In genomic region chr2:92381161-92381560, GRCm38 (mm10) we compare ENCODE assay signal across 22 mouse cellular contexts. TPM values are rescaled to one million over a fixed set of nuclear protein-coding genes. Genes with fewer than 3 reads are reported as not detected.
DNase-seq lines count a peak whose midpoint lies in the region; ATAC-seq and TF ChIP-seq lines count a peak whose summit lies in the region.
"Had no signal": no experiment of that assay in that cellular context is flagged by ENCODE, and none has a peak within 500 bp of the region (broad histone marks: within the 10 kb centered on the region; RNA-seq: fewer than 3 reads in every experiment).

No protein-coding gene starts in this region.

- no peak overlapping the region for H3K4me2 ChIP-seq in neural tube, embryonic 13.5 days
- H3K4me2 ChIP-seq: embryonic facial prominence, embryonic 15.5 days; hindbrain, embryonic 12.5 days had no signal

- DNase-seq in cerebellum, adult 2 months, result no peak
- DNase-seq in kidney, adult 2 months, result peak; percentile 18
- DNase-seq in kidney, adult 8-10 months, result no peak
- peak; percentile 45 to 60 for DNase-seq in kidney, postnatal 4 days
- no peak for DNase-seq in kidney, adult 9 months
- no peak for DNase-seq in neural tube, embryonic 10.5 days (ENCODE audit: extremely low spot score, low spot score)
- DNase-seq: adrenal gland, postnatal 10 days; B cell, adult 2 months; embryo, embryonic 11 days; gastrocnemius, adult 2 months; gastrocnemius, postnatal 25 days; heart, postnatal 10 days; heart, postnatal 4 days had no signal

- TF ChIP-seq POLR2A in cerebellum, adult 2 months (IDR thresholded peaks at IDR 0.05; ENCODE audit: borderline replicate concordance, insufficient read depth, low read length), result no peak
- TF ChIP-seq POLR2A in kidney, adult 2 months (IDR thresholded peaks at IDR 0.05; ENCODE audit: low read depth, low read length), result no peak

- 51% methylated on average over 5 of the region's 5 CpGs for WGBS in cerebellum, adult 2 months
- 79% methylated on average over 5 of the region's 5 CpGs for WGBS in kidney, adult 2 months
- WGBS in neural tube, embryonic 13.5 days, result 93% methylated on average over 5 of the region's 5 CpGs

- H3K27ac ChIP-seq in cerebellum, adult 2 months (ENCODE audit: insufficient read depth, low read length), result peak overlapping the region; percentile 36
- H3K27ac ChIP-seq in kidney, adult 2 months (ENCODE audit: insufficient read depth, low read depth, low read length), result no peak overlapping the region
- H3K27ac ChIP-seq in neural tube, embryonic 13.5 days (replicated peaks), result 0 out of 2 replicates have a peak overlapping the region, but pooled peaks have one; percentile 4
- H3K27ac ChIP-seq: embryonic facial prominence, embryonic 15.5 days; gastrocnemius, adult 2 months; hindbrain, embryonic 12.5 days had no signal

- peaks cover 63% of the 10 kb centered on the region for H3K4me1 ChIP-seq in cerebellum, adult 2 months (ENCODE audit: control insufficient read depth, insufficient read depth, low read length)
- 0 out of 2 replicates have a peak, but pooled peaks cover 3% of the 10 kb centered on the region for H3K4me1 ChIP-seq in kidney, adult 2 months (ENCODE audit: control insufficient read depth, insufficient read depth, low read length)
- H3K4me1 ChIP-seq in neural tube, embryonic 13.5 days (replicated peaks), result peaks cover 9% of the 10 kb centered on the region

- no peak overlapping the region for H3K9ac ChIP-seq in neural tube, embryonic 13.5 days
- H3K9ac ChIP-seq: embryonic facial prominence, embryonic 15.5 days; hindbrain, embryonic 12.5 days had no signal

- H3K9me3 ChIP-seq in neural tube, embryonic 13.5 days, result no peaks in the 10 kb centered on the region
- H3K9me3 ChIP-seq: embryonic facial prominence, embryonic 15.5 days; forebrain, embryonic 10.5 days; G1E; hindbrain, embryonic 12.5 days had no signal

- H3K4me3 ChIP-seq in cerebellum, adult 2 months (replicated peaks; ENCODE audit: insufficient read depth, low read depth, low read length), result no peak overlapping the region
- H3K4me3 ChIP-seq in kidney, adult 2 months (ENCODE audit: insufficient read depth, low read depth, low read length), result no peak overlapping the region
- H3K4me3 ChIP-seq in neural tube, embryonic 13.5 days, result no peak overlapping the region
- H3K4me3 ChIP-seq: embryonic facial prominence, embryonic 15.5 days; erythroblast, embryonic 14.5 days; forebrain, embryonic 10.5 days; gastrocnemius, adult 2 months; hindbrain, embryonic 12.5 days had no signal

- H3K36me3 ChIP-seq in kidney, adult 2 months (ENCODE audit: control insufficient read depth, insufficient read depth, low read length), result peaks cover 3% of the 10 kb centered on the region; the same call in 1 of the 2 replicates
- peaks cover 92% of the 10 kb centered on the region for H3K36me3 ChIP-seq in neural tube, embryonic 13.5 days

- no peak for ATAC-seq in cerebellum, adult (ENCODE audit: insufficient number of reproducible peaks, low FRiP score, low TSS enrichment)
- no peak for ATAC-seq in neural tube, embryonic 13.5 days (ENCODE audit: low read depth)
- ATAC-seq: CD4-positive, CD25-positive, alpha-beta regulatory T cell, adult 4 months; forebrain, embryonic 14.5 days had no signal

- H3K27me3 ChIP-seq in cerebellum, adult 2 months (ENCODE audit: control insufficient read depth, insufficient read depth, low read length), result no peaks in the 10 kb centered on the region
- no peaks in the 10 kb centered on the region for H3K27me3 ChIP-seq in kidney, adult 2 months (replicated peaks; ENCODE audit: control insufficient read depth, insufficient read depth, low read length)
- no peaks in the 10 kb centered on the region for H3K27me3 ChIP-seq in neural tube, embryonic 13.5 days
- H3K27me3 ChIP-seq: embryonic facial prominence, embryonic 15.5 days; hindbrain, embryonic 12.5 days had no signal

- no peak for TF ChIP-seq CTCF in cerebellum, adult 2 months (IDR thresholded peaks at IDR 0.05; ENCODE audit: borderline replicate concordance, insufficient read depth, low read depth, low read length)
- no peak for TF ChIP-seq CTCF in kidney, adult 2 months (conservative IDR thresholded peaks at IDR 0.05; ENCODE audit: insufficient read depth, insufficient read length, low read depth, low read length)

RNA-seq across cellular contexts. Expression of gene 1700029I15Rik, which starts 1.2 kb away (rescaled TPM):
- polyA plus RNA-seq in cerebellum, adult 2 months (2012; rRNA removed), result 6.4 and 6.9 TPM in 2 replicates
- polyA plus RNA-seq in kidney, adult 2 months (2012; rRNA removed), result 4.3 and 5.3 TPM in 2 replicates
- 6.4 TPM in 2 replicates for polyA plus RNA-seq in neural tube, embryonic 13.5 days (2015; fragmentation: Nextera tagmentation; extraction: Ambion mirVana)

RNA-seq across cellular contexts. Expression of gene Large2, which starts 6.5 kb away (rescaled TPM):
- polyA plus RNA-seq in cerebellum, adult 2 months (2012; rRNA removed), result 0.62 and 1.4 TPM in 2 replicates
- polyA plus RNA-seq in kidney, adult 2 months (2012; rRNA removed), result 54.1 and 70.7 TPM in 2 replicates
- 0.74 and 1.4 TPM in 2 replicates for polyA plus RNA-seq in neural tube, embryonic 13.5 days (2015; fragmentation: Nextera tagmentation; extraction: Ambion mirVana)
- polyA plus RNA-seq: CD4-positive, CD25-positive, alpha-beta regulatory T cell, adult 4 months; erythroblast, embryonic 14.5 days; G1E had no signal

RNA-seq across cellular contexts. Expression of gene Pex16, which starts 6.7 kb away (rescaled TPM):
- polyA plus RNA-seq in cerebellum, adult 2 months (2012; rRNA removed), result 60.7 and 63.5 TPM in 2 replicates
- 81.9 and 92.5 TPM in 2 replicates for polyA plus RNA-seq in kidney, adult 2 months (2012; rRNA removed)
- polyA plus RNA-seq in neural tube, embryonic 13.5 days (2015; fragmentation: Nextera tagmentation; extraction: Ambion mirVana), result 31.6 and 35.0 TPM in 2 replicates

RNA-seq across cellular contexts. Expression of gene Mapk8ip1, which starts 19.9 kb away (rescaled TPM):
- 349 TPM in 2 replicates for polyA plus RNA-seq in cerebellum, adult 2 months (2012; rRNA removed)
- polyA plus RNA-seq in kidney, adult 2 months (2012; rRNA removed), result 41.5 and 49.3 TPM in 2 replicates
- 138 and 152 TPM in 2 replicates for polyA plus RNA-seq in neural tube, embryonic 13.5 days (2015; fragmentation: Nextera tagmentation; extraction: Ambion mirVana)

RNA-seq across cellular contexts. Expression of gene Cry2, which starts 52.7 kb away (rescaled TPM):
- polyA plus RNA-seq in cerebellum, adult 2 months (2012; rRNA removed), result 79.4 and 81.8 TPM in 2 replicates
- 13.5 and 15.3 TPM in 2 replicates for polyA plus RNA-seq in kidney, adult 2 months (2012; rRNA removed)
- polyA plus RNA-seq in neural tube, embryonic 13.5 days (2015; fragmentation: Nextera tagmentation; extraction: Ambion mirVana), result 35.9 and 37.7 TPM in 2 replicates

Comparison
In these comparisons a context has a peak if more than half of its experiments do, and no peak if none do; other contexts are left out.
1. DNase-seq: peak in kidney, adult 2 months (single experiment) and kidney, postnatal 4 days (2 of 2); none in cerebellum, adult 2 months (0 of 2), kidney, adult 8-10 months (0 of 2), kidney, adult 9 months (single experiment) and neural tube, embryonic 10.5 days (single experiment).
2. RNA of gene Large2, which starts 6.5 kb away (polyA plus RNA-seq): 54.1 to 70.7 TPM in kidney, adult 2 months; 0.74 to 1.4 TPM in neural tube, embryonic 13.5 days and 0.62 to 1.4 TPM in cerebellum, adult 2 months; every median in the first group is over 10 times any median in the second.